Mouse (Mus musculus): Measurements from ENCODE around the gene Afg1l.

Gene Afg1l

GRCm38 (mm10) chr10:42267811-42268545 is 210.4 kb downstream of the Afg1l start:
- no peak for DNase-seq (ENCODE audit: low spot score in 2 of 2)

- no peak for DNase-seq (ENCODE audit: low spot score in 2 of 2)
Observed at GRCm38 (mm10) chr10:42265021-42265689, 213.2 kb downstream of the Afg1l start.

- no peak for DNase-seq (ENCODE audit: low spot score in 2 of 2)
Observed at GRCm38 (mm10) chr10:42264195-42264594, 214.2 kb downstream of the Afg1l start.

- no peak for DNase-seq (ENCODE audit: low spot score in 2 of 2)
Observed at GRCm38 (mm10) chr10:42263701-42264100, 214.7 kb downstream of the Afg1l start.

Measured in natural killer cell, adult 2 months (primary cell).